ENCODE assay signal across 33 mouse cellular contexts in genomic region chr19:46287566-46287965, GRCm38 (mm10).
"Had no signal": no experiment of that assay in that cellular context is flagged by ENCODE, and none has a peak within 500 bp of the region (broad histone marks: within the 10 kb centered on the region; RNA-seq: fewer than 3 reads in every experiment).

No protein-coding gene starts in this region.

- H3K27ac ChIP-seq: heart, embryonic 13.5 days; heart, embryonic 15.5 days; hindbrain, embryonic 10.5 days; hindbrain, embryonic 12.5 days; hindbrain, embryonic 13.5 days; hindbrain, embryonic 14.5 days; hindbrain, embryonic 15.5 days; hindbrain, postnatal 0 days; intestine, embryonic 15.5 days; kidney, embryonic 15.5 days; kidney, postnatal 0 days; layer of hippocampus, adult 2 months; left cerebral cortex, adult 2 months had no signal

- DNase-seq: heart, postnatal 10 days; heart, postnatal 36 days; heart, postnatal 4 days; kidney, adult 11 months; kidney, adult 18-20 months; kidney, adult 2 months; kidney, adult 8-10 months; kidney, adult 9 months; kidney, postnatal 10 days; kidney, postnatal 14 days; kidney, postnatal 25 days; kidney, postnatal 36 days; kidney, postnatal 4 days; layer of hippocampus, adult 9-11 months; layer of hippocampus, postnatal 36 days had no signal

- H3K27me3 ChIP-seq: hindbrain, embryonic 12.5 days; hindbrain, embryonic 13.5 days; hindbrain, embryonic 15.5 days; intestine, embryonic 15.5 days had no signal

- H3K9me3 ChIP-seq: heart, embryonic 12.5 days; heart, embryonic 13.5 days; heart, embryonic 15.5 days; hindbrain, embryonic 10.5 days; hindbrain, embryonic 12.5 days; hindbrain, embryonic 13.5 days; hindbrain, embryonic 15.5 days; intestine, embryonic 15.5 days; kidney, embryonic 15.5 days had no signal

- H3K9ac ChIP-seq: heart, embryonic 12.5 days; heart, embryonic 13.5 days; heart, embryonic 15.5 days; hindbrain, embryonic 12.5 days; hindbrain, embryonic 13.5 days; hindbrain, embryonic 14.5 days; hindbrain, embryonic 15.5 days; intestine, embryonic 15.5 days; kidney, embryonic 15.5 days had no signal

- H3K4me1 ChIP-seq: heart, embryonic 12.5 days; heart, embryonic 13.5 days; heart, embryonic 15.5 days; hindbrain, embryonic 10.5 days; hindbrain, embryonic 12.5 days; hindbrain, embryonic 13.5 days; hindbrain, embryonic 15.5 days; intestine, embryonic 15.5 days; kidney, embryonic 15.5 days had no signal

- H3K4me2 ChIP-seq: heart, embryonic 12.5 days; heart, embryonic 13.5 days; heart, embryonic 15.5 days; hindbrain, embryonic 12.5 days; hindbrain, embryonic 13.5 days; hindbrain, embryonic 14.5 days; hindbrain, embryonic 15.5 days; intestine, embryonic 15.5 days; kidney, embryonic 15.5 days had no signal

- H3K4me3 ChIP-seq: heart, embryonic 12.5 days; heart, embryonic 13.5 days; heart, embryonic 15.5 days; hindbrain, embryonic 10.5 days; hindbrain, embryonic 12.5 days; hindbrain, embryonic 13.5 days; hindbrain, embryonic 15.5 days; intestine, embryonic 15.5 days; kidney, embryonic 15.5 days; layer of hippocampus, adult 2 months; left cerebral cortex, adult 2 months had no signal

- ATAC-seq: hindbrain, embryonic 16.5 days; hindbrain, postnatal 0 days; inflammation-experienced regulatory T-cells, adult 6 months; intestine, embryonic 15.5 days; intestine, embryonic 16.5 days; intestine, postnatal 0 days had no signal
